ENCODE assay signal across 16 mouse cellular contexts in the genomic region with DNA sequence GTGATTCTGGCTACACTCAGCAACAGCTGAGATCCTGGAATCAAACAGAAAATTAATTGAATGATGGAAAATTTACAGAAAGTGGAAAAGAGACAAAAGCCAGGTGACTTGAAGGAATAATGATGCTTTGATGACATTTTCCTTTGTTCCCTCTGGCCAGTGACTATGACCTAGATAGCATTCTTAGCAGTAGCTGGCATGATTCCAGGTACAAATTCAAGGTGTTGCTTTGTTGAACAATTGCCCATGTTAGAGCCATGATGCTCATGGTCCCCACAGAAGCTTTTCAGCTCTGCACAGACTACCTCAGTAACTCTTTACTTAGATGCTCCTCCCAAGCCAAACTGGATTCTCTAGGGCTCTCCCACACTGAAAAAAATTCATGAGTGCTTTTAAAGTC.
"Had no signal": no experiment of that assay in that cellular context is flagged by ENCODE, and none has a peak within 500 bp of the region (broad histone marks: within the 10 kb centered on the region; RNA-seq: fewer than 3 reads in every experiment).

No protein-coding gene starts in this region.

- DNase-seq: lung, postnatal 14 days; lung, postnatal 36 days; right cerebral cortex, postnatal 14 days; thymus, adult 2 months; thymus, postnatal 25 days; thymus, postnatal 4 days had no signal

- H3K9me3 ChIP-seq: lung, embryonic 15.5 days; megakaryocyte, embryonic 14.5 days; midbrain, embryonic 13.5 days; midbrain, embryonic 15.5 days; neural tube, embryonic 12.5 days; stomach, embryonic 15.5 days had no signal

- H3K4me3 ChIP-seq: lung, embryonic 15.5 days; megakaryocyte, embryonic 14.5 days; midbrain, embryonic 13.5 days; midbrain, embryonic 15.5 days; neural tube, embryonic 12.5 days; stomach, embryonic 15.5 days had no signal

- H3K36me3 ChIP-seq: lung, embryonic 15.5 days; midbrain, embryonic 13.5 days; midbrain, embryonic 15.5 days; neural tube, embryonic 12.5 days; stomach, embryonic 15.5 days had no signal

- ATAC-seq: lung, postnatal 0 days; midbrain, embryonic 13.5 days; midbrain, embryonic 15.5 days had no signal

- H3K27ac ChIP-seq: lung, embryonic 15.5 days; macrophage; midbrain, embryonic 13.5 days; midbrain, embryonic 15.5 days; neural tube, embryonic 12.5 days; stomach, embryonic 15.5 days; stomach, postnatal 0 days had no signal

- H3K4me2 ChIP-seq: lung, embryonic 15.5 days; midbrain, embryonic 11.5 days; midbrain, embryonic 13.5 days; midbrain, embryonic 15.5 days; neural tube, embryonic 12.5 days; stomach, embryonic 15.5 days had no signal

- H3K27me3 ChIP-seq: lung, embryonic 15.5 days; megakaryocyte, embryonic 14.5 days; midbrain, embryonic 13.5 days; midbrain, embryonic 15.5 days; neural tube, embryonic 12.5 days; stomach, embryonic 15.5 days had no signal

- H3K9ac ChIP-seq: lung, embryonic 15.5 days; midbrain, embryonic 13.5 days; midbrain, embryonic 15.5 days; neural tube, embryonic 12.5 days; stomach, embryonic 15.5 days had no signal

- H3K4me1 ChIP-seq: lung, embryonic 15.5 days; megakaryocyte, embryonic 14.5 days; midbrain, embryonic 13.5 days; midbrain, embryonic 15.5 days; neural tube, embryonic 12.5 days; stomach, embryonic 15.5 days had no signal
